Mouse (Mus musculus) MEL (cell line): ENCODE data around the gene Apon. TPM values are rescaled to one million over a fixed set of nuclear protein-coding genes. Genes with fewer than 3 reads are reported as not detected.

Experiments used
- DNase-seq: peaks from one replicate; pipeline ENCODE4 v3.0.0; 2011; ENCODE audit warnings: low read depth, low spot score
- H3K27ac ChIP-seq: 2 replicates; pipeline ENCODE4 v1.5.1; 2012; ENCODE audit warnings: low read depth, mild to moderate bottlenecking, control low read depth, low read length, moderate library complexity; ENCODE audit not compliant: control insufficient read depth
- H3K27me3 ChIP-seq, 2 experiments: fragments of 150-350 bp in 1 of 2; sonication (generic) in 1 of 2; 2 replicates each; pipeline ENCODE4 v1.6.1; 2012; ENCODE audit warnings: low read length in 2 of 2, mild to moderate bottlenecking in 2 of 2, improper control_type of control experiment in 1 of 2, moderate library complexity in 1 of 2; ENCODE audit not compliant: insufficient read depth in 2 of 2, control insufficient read depth in 1 of 2
- H3K36me3 ChIP-seq, 2 experiments: 2 replicates each; pipeline ENCODE4 v1.6.1; 2012 to 2014; ENCODE audit warnings: low read length in 2 of 2, improper control_type of control experiment in 1 of 2, inconsistent platforms in 1 of 2, mild to moderate bottlenecking in 1 of 2; ENCODE audit not compliant: insufficient read depth in 2 of 2, control insufficient read depth in 1 of 2
- H3K4me1 ChIP-seq, 2 experiments: fragments of 150-350 bp in 1 of 2; sonication (generic) in 1 of 2; 2 replicates each; pipeline ENCODE4 v1.6.1; 2012; ENCODE audit warnings: low read length in 2 of 2, improper control_type of control experiment in 1 of 2, mild to moderate bottlenecking in 1 of 2; ENCODE audit not compliant: insufficient read depth in 2 of 2, control insufficient read depth in 1 of 2
- H3K4me3 ChIP-seq, 2 experiments: fragments of 150-350 bp in 1 of 2; sonication (generic) in 1 of 2; 2 replicates each; pipeline ENCODE4 v1.5.1; 2012; ENCODE audit warnings: low read depth in 2 of 2, low read length in 2 of 2, mild to moderate bottlenecking in 2 of 2, moderate library complexity in 2 of 2, control low read depth in 1 of 2, improper control_type of control experiment in 1 of 2; ENCODE audit not compliant: control insufficient read depth in 1 of 2, insufficient read depth in 1 of 2
- H3K79me2 ChIP-seq: 2 replicates; pipeline ENCODE4 v1.6.1; 2012; ENCODE audit warnings: mild to moderate bottlenecking, low read length, moderate library complexity; ENCODE audit not compliant: control insufficient read depth, poor library complexity, insufficient read depth
- H3K9ac ChIP-seq: 2 replicates; pipeline ENCODE4 v1.6.1; 2012; ENCODE audit warnings: low read depth, mild to moderate bottlenecking, control low read depth, low read length, moderate library complexity; ENCODE audit not compliant: control insufficient read depth, poor library complexity, severe bottlenecking
- H3K9me3 ChIP-seq: fragments of 150-350 bp; sonication (generic); replicated peaks from 2 replicates; pipeline ENCODE4 v1.6.1; 2012; ENCODE audit warnings: mild to moderate bottlenecking, low read length, improper control_type of control experiment, moderate library complexity; ENCODE audit not compliant: insufficient read depth
- CHD1 ChIP-seq: IDR thresholded peaks from 2 replicates; pipeline ENCODE4 v1.6.1; 2012; ENCODE audit warnings: low read depth, mild to moderate bottlenecking, inconsistent platforms, low read length, improper control_type of control experiment
- CHD2 ChIP-seq: IDR thresholded peaks from 2 replicates; pipeline ENCODE4 v1.6.1; 2011; ENCODE audit warnings: low read length, improper control_type of control experiment
- CTCF ChIP-seq, 3 experiments: IDR thresholded peaks in 2 of 3; conservative IDR thresholded peaks in 1 of 3; 2 replicates each; pipeline ENCODE4 v1.5.1; 2011 to 2012; ENCODE audit warnings: low read length in 3 of 3, low read depth in 2 of 3, mild to moderate bottlenecking in 2 of 3, improper control_type of control experiment in 1 of 3, inconsistent platforms in 1 of 3, mixed read lengths in 1 of 3, moderate library complexity in 1 of 3; ENCODE audit not compliant: control insufficient read depth in 1 of 3, insufficient read depth in 1 of 3, poor library complexity in 1 of 3, severe bottlenecking in 1 of 3
- ETS1 ChIP-seq: IDR thresholded peaks from 2 replicates; pipeline ENCODE4 v1.6.1; 2012; ENCODE audit warnings: low read depth, mild to moderate bottlenecking, inconsistent platforms, low read length, improper control_type of control experiment, moderate library complexity
- KAT2A ChIP-seq: conservative IDR thresholded peaks from 2 replicates; pipeline ENCODE4 v1.6.1; 2012; ENCODE audit warnings: low read depth, low read length, improper control_type of control experiment, inconsistent platforms
- MEF2A ChIP-seq: IDR thresholded peaks from 2 replicates; pipeline ENCODE4 v1.6.1; 2014; ENCODE audit warnings: low read depth, mild to moderate bottlenecking, inconsistent platforms, low read length, improper control_type of control experiment; ENCODE audit not compliant: poor library complexity, insufficient replicate concordance, severe bottlenecking; ENCODE audit errors: extremely low read depth
- RAD21 ChIP-seq: IDR thresholded peaks from 2 replicates; pipeline ENCODE4 v1.6.1; 2011; ENCODE audit warnings: mild to moderate bottlenecking, low read depth, low read length, improper control_type of control experiment
- RCOR1 ChIP-seq: IDR thresholded peaks from 2 replicates; pipeline ENCODE4 v1.6.1; 2012; ENCODE audit warnings: low read depth, mild to moderate bottlenecking, inconsistent platforms, low read length, improper control_type of control experiment
- SMC3 ChIP-seq: IDR thresholded peaks from 2 replicates; pipeline ENCODE4 v1.6.1; 2011; ENCODE audit warnings: low read depth, low read length, improper control_type of control experiment
- USF1 ChIP-seq: IDR thresholded peaks from 2 replicates; pipeline ENCODE4 v1.6.1; 2014; ENCODE audit warnings: low read depth, mild to moderate bottlenecking, inconsistent platforms, low read length, improper control_type of control experiment, moderate library complexity
- USF2 ChIP-seq, 2 experiments: IDR thresholded peaks; 2 replicates each; pipeline ENCODE4 v1.6.1; 2011 to 2012; ENCODE audit warnings: improper control_type of control experiment in 2 of 2, low read length in 2 of 2, borderline replicate concordance in 1 of 2, inconsistent platforms in 1 of 2, low read depth in 1 of 2, mild to moderate bottlenecking in 1 of 2; ENCODE audit not compliant: insufficient read depth in 1 of 2
- ZC3H11A ChIP-seq: IDR thresholded peaks from 2 replicates; pipeline ENCODE4 v1.6.1; 2012; ENCODE audit warnings: low read depth, mild to moderate bottlenecking, inconsistent platforms, low read length, improper control_type of control experiment
- ZKSCAN1 ChIP-seq: IDR thresholded peaks from 2 replicates; pipeline ENCODE4 v1.6.1; 2012; ENCODE audit warnings: low read depth, mild to moderate bottlenecking, inconsistent platforms, low read length, improper control_type of control experiment, moderate library complexity
- polyA plus RNA-seq, 2 experiments: library from polyadenylated mRNA; stranded (reverse) in 1 of 2; unstranded in 1 of 2; fragments of >175 nt in 1 of 2; fragments of >200 nt in 1 of 2; gene quantifications; 2 replicates each; pipeline versions ENCODE4 v1.2.1 to v1.2.4; 2012; ENCODE audit warnings: low replicate concordance in 2 of 2, low read depth in 1 of 2; ENCODE audit not compliant: insufficient read length in 2 of 2, insufficient read depth in 1 of 2, missing spikeins in 1 of 2
- total RNA-seq: library from RNA; depleted of rRNA; stranded (reverse); fragments of 300-350 nt; gene quantifications from 2 replicates; pipeline ENCODE4 v1.2.3, GENCODE M21; 2012

The Apon gene
- total and polyA plus RNA-seq, 3 experiments, result 0.27 to 0.46 TPM; not detected in 1

GRCm38 (mm10) chr10:128270287-128270841 lies 16.5 kb downstream of the Apon start, which contains the start of gene Stat2 (continued):
- TF ChIP-seq MEF2A (no peak), ZC3H11A (no peak), ZKSCAN1 (no peak)

GRCm38 (mm10) chr10:128270866-128271265 lies 17.0 kb downstream of the Apon start:
- Histone ChIP-seq H3K27me3 (no peaks in the 10 kb centered on the region), H3K79me2 (no peaks in the 10 kb centered on the region; the same call in 1 of the 2 replicates), H3K27ac (no peak overlapping the region), H3K9ac (peak overlapping the region; percentile 67)
- peak; percentile 70 for DNase-seq
- TF ChIP-seq RCOR1 (no peak), CHD1 (no peak), CTCF (IDR thresholded peaks at IDR 0.05 in 2 of 3, conservative IDR thresholded peaks at IDR 0.05 in 1 of 3; ENCODE audit: control insufficient read depth in 1 of 3, insufficient read depth in 1 of 3, low read depth in 2 of 3, low read length in 3 of 3, poor library complexity in 1 of 3, severe bottlenecking in 1 of 3) (peak in 1 of 3 experiments; percentile 25; a peak in 2 of 6 replicates), CHD2 (no peak)
- TF ChIP-seq, all 39 proteins: peak for 1
- Histone ChIP-seq H3K4me3 (peak overlapping the region; percentile 64 to 92), H3K36me3 (no peaks in the 10 kb centered on the region; a peak in 2 of 4 replicates), H3K9me3 (no peaks in the 10 kb centered on the region), H3K4me1 (peaks cover 0 to 4% of the 10 kb centered on the region in 2 experiments; a peak in 2 of 4 replicates)

- H3K9me3 ChIP-seq, result no peaks in the 10 kb centered on the region
- no peak overlapping the region for H3K9ac ChIP-seq
- no peaks in the 10 kb centered on the region; the same call in 1 of the 2 replicates for H3K79me2 ChIP-seq
- peak; percentile 45 for DNase-seq
- no peaks in the 10 kb centered on the region for H3K27me3 ChIP-seq
- H3K36me3 ChIP-seq, result no peaks in the 10 kb centered on the region; a peak in 2 of 4 replicates
- H3K4me1 ChIP-seq, result peaks cover 0 to 4% of the 10 kb centered on the region in 2 experiments; a peak in 2 of 4 replicates
- no peak overlapping the region for H3K27ac ChIP-seq
- peak; percentile 28 for TF ChIP-seq SMC3
- peak; percentile 90 for TF ChIP-seq USF1
- peak in 1 of 2 experiments; percentile 59; a peak in 1 of 4 replicates for TF ChIP-seq USF2 (IDR thresholded peaks at IDR 0.05; ENCODE audit: borderline replicate concordance in 1 of 2, insufficient read depth in 1 of 2, low read depth in 1 of 2, low read length in 2 of 2)
- peak; percentile 40 for TF ChIP-seq RAD21
- no peak for TF ChIP-seq KAT2A
- TF ChIP-seq CTCF (IDR thresholded peaks at IDR 0.05 in 2 of 3, conservative IDR thresholded peaks at IDR 0.05 in 1 of 3; ENCODE audit: control insufficient read depth in 1 of 3, insufficient read depth in 1 of 3, low read depth in 2 of 3, low read length in 3 of 3, poor library complexity in 1 of 3, severe bottlenecking in 1 of 3), result peak in 1 of 3 experiments; percentile 58; a peak in 2 of 6 replicates
- no peak for TF ChIP-seq ETS1
- no peak overlapping the region for H3K4me3 ChIP-seq
Measured at GRCm38 (mm10) chr10:128271883-128272282, 18.0 kb downstream of the Apon start.
